Mouse (Mus musculus) lung, postnatal 0 days (tissue): ENCODE measurements around the gene Nup133.

Experiments
- CTCF ChIP-seq: IDR thresholded peaks from 2 replicates; pipeline ENCODE4 v1.5.1; 2016; ENCODE audit warnings: antibody characterized with exemption, mild to moderate bottlenecking
- EP300 ChIP-seq: IDR thresholded peaks from 2 replicates; pipeline ENCODE4 v1.6.1; 2016; ENCODE audit warnings: antibody characterized with exemption, mild to moderate bottlenecking, control low read depth

DNA sequence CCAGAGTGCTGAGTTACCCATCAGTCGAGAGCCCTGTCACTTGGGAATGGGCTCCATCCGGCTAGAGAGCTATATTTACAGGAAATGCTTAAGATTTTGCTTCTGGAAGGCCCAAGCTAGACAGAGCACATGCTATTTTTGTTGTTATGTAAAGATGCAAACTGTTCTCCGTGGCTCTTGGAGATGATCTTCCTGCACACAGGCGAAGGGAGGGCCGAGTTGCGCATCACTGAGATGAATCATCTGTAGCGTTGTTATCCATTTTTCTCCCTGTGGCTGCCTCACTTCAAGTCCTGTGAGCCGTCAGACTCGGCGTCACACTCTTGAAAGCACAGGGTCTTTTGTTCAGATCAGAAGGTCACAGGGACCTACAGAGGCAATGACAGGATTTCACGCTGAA is 74.7 kb downstream of the Nup133 start:
- TF ChIP-seq CTCF (no peak), EP300 (no peak)
